Mouse (Mus musculus): ENCODE data around the gene Arhgap30. TPM values are rescaled to one million over a fixed set of nuclear protein-coding genes. Genes with fewer than 3 reads are reported as not detected.

Gene Arhgap30
- polyA plus RNA-seq (2014; fragmentation: Illumina TruSeq; extraction: RNeasy Lipid Tissue Mini Kit (QIAGEN cat#74804); ENCODE audit: low replicate concordance) = 9.9 TPM

DNA sequence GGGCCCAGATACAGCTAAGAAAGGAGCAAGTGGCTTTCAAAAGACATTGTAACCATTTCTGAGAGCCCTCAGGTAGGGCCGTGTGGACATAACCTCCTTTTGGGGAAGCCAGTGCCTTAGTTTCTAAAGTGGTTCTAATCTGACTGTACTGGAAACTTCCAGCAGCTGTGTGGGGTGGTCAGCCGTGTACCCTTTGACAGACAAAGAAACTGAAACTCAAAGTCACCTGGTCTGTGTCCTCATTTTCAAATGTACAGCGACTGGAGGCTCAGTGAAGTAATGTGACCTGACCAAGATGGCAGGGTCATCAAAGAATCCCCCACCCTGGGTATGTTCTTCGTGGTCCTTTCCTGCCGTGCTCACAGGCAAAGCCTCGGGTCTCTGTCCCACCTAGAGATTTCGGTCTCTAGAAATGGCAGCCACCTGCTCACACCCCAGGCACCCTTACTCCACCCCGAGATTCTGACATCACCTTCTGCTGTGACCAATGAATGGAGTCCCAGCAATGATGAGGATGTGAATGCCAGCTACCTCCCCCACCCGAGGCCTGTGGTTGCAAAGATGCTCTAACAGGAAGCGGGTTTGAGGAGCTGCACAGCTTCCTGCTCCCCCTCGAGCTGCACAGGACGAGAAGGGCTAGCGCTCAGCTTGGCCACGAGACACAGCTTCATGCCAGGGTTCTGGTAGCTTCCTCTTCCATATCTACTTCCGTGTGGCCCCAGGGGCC is at the start of gene Arhgap30:
Gene Arhgap30, plus strand, starts transcription at position 579 of the 727 bp plus-strand sequence.

DNA sequence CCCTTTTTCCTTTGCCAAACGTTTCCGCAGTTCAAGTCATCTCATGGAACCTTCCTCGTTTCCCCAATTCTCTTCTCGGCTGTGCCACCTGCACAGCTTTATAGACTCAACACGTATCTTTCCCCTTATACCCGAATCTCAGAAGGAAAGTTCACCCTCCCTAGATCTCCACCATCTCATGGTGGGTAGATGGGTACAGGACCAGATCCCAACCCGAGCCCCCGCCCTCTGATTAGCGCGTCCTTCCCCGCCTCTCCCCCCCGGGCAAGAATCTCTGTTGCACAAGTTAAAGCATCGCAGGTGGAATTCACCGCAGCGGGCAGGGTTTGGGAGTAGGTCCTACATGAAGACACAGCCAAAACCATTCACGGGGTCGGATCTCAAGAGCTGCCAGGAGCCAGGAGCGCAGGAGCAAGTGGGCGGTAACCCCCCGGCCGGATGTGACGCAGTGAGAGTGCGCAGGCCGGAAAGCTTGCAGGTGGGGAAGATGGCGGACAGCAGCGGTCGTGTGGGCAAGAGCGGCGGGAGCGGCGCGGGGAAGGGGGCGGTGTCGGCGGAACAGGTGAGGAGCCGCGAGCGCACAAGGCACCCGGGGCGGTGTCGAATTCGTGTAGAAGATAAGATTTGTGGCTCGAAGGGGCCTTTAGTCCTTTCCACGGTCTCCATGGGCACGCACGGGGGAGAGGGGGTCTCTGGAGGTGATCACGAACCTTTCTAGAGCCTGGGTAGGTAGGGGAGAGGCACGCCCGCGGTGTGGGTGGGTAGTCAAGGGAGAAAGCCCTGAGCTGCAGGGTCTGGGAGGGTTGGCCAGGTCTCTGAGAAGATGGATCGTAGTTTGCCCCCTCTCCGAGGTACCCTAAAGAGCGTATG is 43.3 kb upstream of the Arhgap30 start, which contains the start of the genes Nit1 and Pfdn2:
Gene Nit1, minus strand, starts transcription at position 422 of the 870 bp plus-strand sequence.
Gene Pfdn2, plus strand, starts transcription at position 446 of the 870 bp plus-strand sequence.

DNA sequence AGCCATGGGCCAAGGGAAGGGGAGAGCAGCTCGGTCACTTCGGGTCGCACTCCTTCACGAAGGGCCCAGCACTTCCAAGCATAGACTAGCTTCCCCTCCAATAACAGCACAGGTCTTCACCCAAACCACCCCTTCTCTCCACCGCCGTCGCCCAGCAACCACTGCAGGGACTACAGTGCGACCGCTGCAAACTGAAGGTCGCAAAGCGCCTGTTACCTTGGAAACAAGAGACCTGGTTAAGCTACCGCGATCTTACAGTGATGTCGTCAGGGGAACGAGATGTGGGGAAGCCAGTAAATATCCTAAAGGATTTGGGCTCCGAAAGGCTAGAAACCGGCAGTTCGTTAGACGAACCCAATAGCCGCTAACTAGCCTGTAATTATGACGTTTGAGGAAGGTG is 28.1 kb upstream of the Arhgap30 start, which contains the start of gene Klhdc9:
Gene Klhdc9, minus strand, starts transcription at position 143 of the 400 bp plus-strand sequence.

DNA sequence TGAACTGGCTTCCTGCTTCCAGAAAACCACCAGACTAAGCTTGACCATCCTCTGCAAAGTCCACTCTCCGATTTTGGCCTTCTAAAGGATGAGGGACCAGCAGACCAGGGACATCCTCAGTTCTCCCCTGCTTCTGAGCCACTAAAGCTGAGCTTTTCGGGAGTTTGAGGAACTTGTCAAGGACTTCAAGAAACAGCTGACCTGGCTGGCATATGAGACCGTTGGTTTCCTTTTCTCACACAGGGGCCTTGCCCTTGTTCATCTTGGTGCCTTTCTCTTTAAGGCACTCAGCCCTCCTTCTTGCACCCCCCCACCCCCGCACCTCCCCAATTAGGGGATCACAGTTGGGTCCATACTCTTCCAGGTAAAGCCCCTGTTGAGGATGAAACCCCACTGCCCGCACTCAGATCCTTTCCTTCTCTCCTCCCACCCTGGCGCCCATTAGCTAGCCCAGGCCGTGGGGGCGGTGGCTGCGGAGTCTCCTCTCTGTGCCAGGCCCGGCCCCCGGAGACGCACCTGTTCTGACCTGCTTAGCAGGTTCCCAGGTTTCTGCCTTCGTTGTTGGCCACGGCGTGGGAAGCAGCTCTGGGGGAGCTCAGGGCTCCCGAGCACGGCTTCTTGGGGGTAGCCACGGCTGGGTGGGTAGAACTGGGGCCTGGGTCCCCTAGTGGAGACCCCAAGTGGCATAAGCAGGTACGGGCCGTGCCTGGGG is 18.8 kb upstream of the Arhgap30 start, which contains the start of gene Nectin4:
Gene Nectin4, plus strand, starts transcription at position 255 of the 712 bp plus-strand sequence.

DNA sequence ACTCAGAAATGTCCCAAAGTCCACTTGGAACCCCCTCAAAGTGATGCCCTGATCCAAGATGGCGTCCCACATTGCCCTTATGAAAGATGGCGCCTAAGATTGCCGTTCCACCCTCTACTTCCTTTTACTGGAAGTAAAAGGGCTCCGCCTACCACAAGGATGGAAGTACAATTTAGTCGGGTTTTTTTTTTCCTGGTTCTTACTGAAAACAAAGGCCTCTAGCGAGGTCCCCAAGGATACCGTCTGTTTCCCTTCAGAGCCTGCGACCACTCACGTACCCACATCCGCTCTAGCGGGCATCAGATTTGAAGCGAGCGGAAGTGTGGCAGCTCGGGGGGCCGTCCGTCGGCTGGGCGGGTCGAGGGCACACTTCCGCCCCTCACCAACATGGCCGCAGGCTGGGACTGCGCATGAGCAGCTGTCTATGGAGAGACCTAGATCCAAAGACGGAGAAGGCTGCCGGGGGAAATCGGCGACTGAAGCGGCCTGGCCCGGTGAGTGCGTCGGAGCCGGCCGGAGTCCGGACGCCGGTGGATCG is 22.3 kb downstream of the Arhgap30 start, which contains the start of gene Usf1:
Gene Usf1, plus strand, starts transcription at position 367 of the 538 bp plus-strand sequence.

DNA sequence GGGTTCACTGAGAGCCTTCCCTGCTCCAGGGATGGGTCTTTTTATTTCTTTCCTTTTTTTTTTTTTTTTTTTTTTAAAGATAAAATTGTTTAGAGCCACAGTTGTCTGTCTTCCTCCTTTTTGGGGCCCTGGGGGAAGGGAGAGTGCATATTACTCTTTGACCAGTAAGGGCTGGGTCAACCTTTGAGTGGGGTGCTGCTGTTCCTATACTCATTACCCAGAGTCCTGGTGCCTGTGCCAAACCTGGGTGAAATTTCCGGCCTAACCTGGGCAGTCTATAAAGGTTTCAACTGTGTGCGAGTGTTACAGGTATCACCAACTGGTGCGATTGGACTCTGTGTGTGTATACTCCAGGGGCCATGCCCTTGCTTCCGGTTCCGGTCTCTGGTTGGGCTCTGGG is 29.9 kb downstream of the Arhgap30 start, which contains the start of gene Tstd1:
Gene Tstd1, plus strand, starts transcription at position 213 of the 400 bp plus-strand sequence.

DNA sequence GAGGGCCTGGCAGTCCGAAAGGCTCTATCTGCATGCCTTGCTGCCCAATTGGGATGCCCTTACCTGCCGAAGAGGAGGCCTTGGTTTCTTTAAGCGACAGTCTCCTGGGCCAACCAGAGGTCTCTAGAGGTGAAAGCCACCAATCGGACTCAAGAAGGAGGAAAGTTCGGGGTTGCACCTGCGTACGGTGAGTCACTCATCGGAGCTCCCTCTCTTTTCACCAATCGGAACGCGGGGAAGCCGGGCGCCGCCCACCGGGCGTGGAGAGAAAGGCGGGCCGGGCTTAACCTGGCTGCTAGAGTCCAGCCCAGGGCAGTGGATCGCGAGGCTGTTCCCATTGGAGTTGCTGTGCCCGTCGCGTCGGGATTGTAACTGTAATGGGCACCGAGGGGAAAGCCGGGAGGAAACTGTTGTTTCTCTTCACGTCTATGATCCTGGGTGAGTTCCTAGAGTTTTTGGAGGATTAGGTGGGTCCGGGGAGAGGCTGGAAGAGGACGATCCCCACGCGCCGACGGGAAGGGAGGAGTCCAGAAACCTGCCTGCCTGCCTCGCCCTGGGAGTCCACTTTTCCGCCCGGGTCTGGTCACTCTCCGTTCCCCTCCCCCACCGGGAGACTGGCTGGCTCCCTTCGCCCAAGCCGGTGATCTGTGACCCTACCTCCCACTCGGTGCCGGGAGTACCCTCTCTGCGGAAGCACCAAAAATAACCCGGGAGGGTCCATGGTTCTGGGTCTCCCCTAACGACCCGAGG is 48.7 kb downstream of the Arhgap30 start, which contains the start of gene F11r:
Gene F11r, plus strand, starts transcription at position 272 of the 750 bp plus-strand sequence.

Other genes with a start within 250 kb of the Arhgap30 start
- gene Sdhc, start 238.4 kb upstream of the Arhgap30 start, polyA plus RNA-seq (2014; fragmentation: Illumina TruSeq; extraction: RNeasy Lipid Tissue Mini Kit (QIAGEN cat#74804); ENCODE audit: low replicate concordance) = 37.0 TPM
- 0.48 TPM for gene Mpz, start 238.2 kb upstream of the Arhgap30 start, polyA plus RNA-seq (2014; fragmentation: Illumina TruSeq; extraction: RNeasy Lipid Tissue Mini Kit (QIAGEN cat#74804); ENCODE audit: low replicate concordance)
- 13.4 TPM for gene Pcp4l1, start 192.7 kb upstream of the Arhgap30 start, polyA plus RNA-seq (2014; fragmentation: Illumina TruSeq; extraction: RNeasy Lipid Tissue Mini Kit (QIAGEN cat#74804); ENCODE audit: low replicate concordance)
- 16.9 TPM for gene Nr1i3, start 175.0 kb upstream of the Arhgap30 start, polyA plus RNA-seq (2014; fragmentation: Illumina TruSeq; extraction: RNeasy Lipid Tissue Mini Kit (QIAGEN cat#74804); ENCODE audit: low replicate concordance)
- gene Tomm40l, start 166.4 kb upstream of the Arhgap30 start, polyA plus RNA-seq (2014; fragmentation: Illumina TruSeq; extraction: RNeasy Lipid Tissue Mini Kit (QIAGEN cat#74804); ENCODE audit: low replicate concordance) = 5.1 TPM
- 4.2 TPM for gene Apoa2, start 163.9 kb upstream of the Arhgap30 start, polyA plus RNA-seq (2014; fragmentation: Illumina TruSeq; extraction: RNeasy Lipid Tissue Mini Kit (QIAGEN cat#74804); ENCODE audit: low replicate concordance)
- 41.4 TPM for gene Fcer1g, start 154.6 kb upstream of the Arhgap30 start, polyA plus RNA-seq (2014; fragmentation: Illumina TruSeq; extraction: RNeasy Lipid Tissue Mini Kit (QIAGEN cat#74804); ENCODE audit: low replicate concordance)
- gene Adamts4, start 138.5 kb upstream of the Arhgap30 start, polyA plus RNA-seq (2014; fragmentation: Illumina TruSeq; extraction: RNeasy Lipid Tissue Mini Kit (QIAGEN cat#74804); ENCODE audit: low replicate concordance) = 1.5 TPM
- 44.8 TPM for gene Ndufs2, start 137.6 kb upstream of the Arhgap30 start, polyA plus RNA-seq (2014; fragmentation: Illumina TruSeq; extraction: RNeasy Lipid Tissue Mini Kit (QIAGEN cat#74804); ENCODE audit: low replicate concordance)
- gene B4galt3, start 118.6 kb upstream of the Arhgap30 start, polyA plus RNA-seq (2014; fragmentation: Illumina TruSeq; extraction: RNeasy Lipid Tissue Mini Kit (QIAGEN cat#74804); ENCODE audit: low replicate concordance) = 8.8 TPM
- gene Ppox, start 107.8 kb upstream of the Arhgap30 start, polyA plus RNA-seq (2014; fragmentation: Illumina TruSeq; extraction: RNeasy Lipid Tissue Mini Kit (QIAGEN cat#74804); ENCODE audit: low replicate concordance) = 6.8 TPM
- gene Usp21, start 101.0 kb upstream of the Arhgap30 start, polyA plus RNA-seq (2014; fragmentation: Illumina TruSeq; extraction: RNeasy Lipid Tissue Mini Kit (QIAGEN cat#74804); ENCODE audit: low replicate concordance) = 15.5 TPM
- 59.2 TPM for gene Ufc1, start 93.9 kb upstream of the Arhgap30 start, polyA plus RNA-seq (2014; fragmentation: Illumina TruSeq; extraction: RNeasy Lipid Tissue Mini Kit (QIAGEN cat#74804); ENCODE audit: low replicate concordance)
- 13.8 TPM for gene Dedd, start 59.8 kb upstream of the Arhgap30 start, polyA plus RNA-seq (2014; fragmentation: Illumina TruSeq; extraction: RNeasy Lipid Tissue Mini Kit (QIAGEN cat#74804); ENCODE audit: low replicate concordance)
- gene Nit1, start 43.3 kb upstream of the Arhgap30 start, polyA plus RNA-seq (2014; fragmentation: Illumina TruSeq; extraction: RNeasy Lipid Tissue Mini Kit (QIAGEN cat#74804); ENCODE audit: low replicate concordance) = 20.1 TPM
- 12.8 TPM for gene Pfdn2, start 43.3 kb upstream of the Arhgap30 start, polyA plus RNA-seq (2014; fragmentation: Illumina TruSeq; extraction: RNeasy Lipid Tissue Mini Kit (QIAGEN cat#74804); ENCODE audit: low replicate concordance)
- gene Klhdc9, start 28.2 kb upstream of the Arhgap30 start, polyA plus RNA-seq (2014; fragmentation: Illumina TruSeq; extraction: RNeasy Lipid Tissue Mini Kit (QIAGEN cat#74804); ENCODE audit: low replicate concordance) = not detected
- not detected for gene Nectin4, start 18.9 kb upstream of the Arhgap30 start, polyA plus RNA-seq (2014; fragmentation: Illumina TruSeq; extraction: RNeasy Lipid Tissue Mini Kit (QIAGEN cat#74804); ENCODE audit: low replicate concordance)
- not detected for gene Usf1, start 22.4 kb downstream of the Arhgap30 start, polyA plus RNA-seq (2014; fragmentation: Illumina TruSeq; extraction: RNeasy Lipid Tissue Mini Kit (QIAGEN cat#74804); ENCODE audit: low replicate concordance)
- 3.1 TPM for gene Tstd1, start 29.9 kb downstream of the Arhgap30 start, polyA plus RNA-seq (2014; fragmentation: Illumina TruSeq; extraction: RNeasy Lipid Tissue Mini Kit (QIAGEN cat#74804); ENCODE audit: low replicate concordance)
- 54.7 TPM for gene F11r, start 48.6 kb downstream of the Arhgap30 start, polyA plus RNA-seq (2014; fragmentation: Illumina TruSeq; extraction: RNeasy Lipid Tissue Mini Kit (QIAGEN cat#74804); ENCODE audit: low replicate concordance)
- gene Alyref2, start 114.5 kb downstream of the Arhgap30 start, polyA plus RNA-seq (2014; fragmentation: Illumina TruSeq; extraction: RNeasy Lipid Tissue Mini Kit (QIAGEN cat#74804); ENCODE audit: low replicate concordance) = 5.0 TPM
- gene Itln1, start 146.3 kb downstream of the Arhgap30 start, polyA plus RNA-seq (2014; fragmentation: Illumina TruSeq; extraction: RNeasy Lipid Tissue Mini Kit (QIAGEN cat#74804); ENCODE audit: low replicate concordance) = 397 TPM
- 11.3 TPM for gene Cd244a, start 170.2 kb downstream of the Arhgap30 start, polyA plus RNA-seq (2014; fragmentation: Illumina TruSeq; extraction: RNeasy Lipid Tissue Mini Kit (QIAGEN cat#74804); ENCODE audit: low replicate concordance)
- gene Ly9, start 218.5 kb downstream of the Arhgap30 start, polyA plus RNA-seq (2014; fragmentation: Illumina TruSeq; extraction: RNeasy Lipid Tissue Mini Kit (QIAGEN cat#74804); ENCODE audit: low replicate concordance) = 3.3 TPM